Mouse (Mus musculus) myocyte (in vitro differentiated cells): Measurements from ENCODE around the gene Pacsin2. TPM values are rescaled to one million over a fixed set of nuclear protein-coding genes. Genes with fewer than 3 reads are reported as not detected.
A peak's percentile ranks its signal among the peaks of the same experiment; 100 is the strongest.

Source experiments
- H3K27me3 ChIP-seq: one replicate; pipeline ENCODE4 v1.6.1; 2011; ENCODE audit not compliant: control insufficient read depth, insufficient read depth, insufficient read length
- H3K36me3 ChIP-seq: one replicate; pipeline ENCODE4 v1.6.1; 2011; ENCODE audit not compliant: control insufficient read depth, insufficient read depth
- H3K4me2 ChIP-seq: one replicate; pipeline ENCODE4 v1.6.1; 2011; ENCODE audit warnings: low read depth, control low read depth
- H3K4me3 ChIP-seq: one replicate; pipeline ENCODE4 v1.5.1; 2011; ENCODE audit warnings: mild to moderate bottlenecking, control low read depth, moderate library complexity
- H3K79me2 ChIP-seq: one replicate; pipeline ENCODE4 v1.6.1; 2011; ENCODE audit not compliant: control insufficient read depth, insufficient read depth
- H3ac ChIP-seq: one replicate; pipeline ENCODE4 v1.6.1; 2011; ENCODE audit not compliant: control insufficient read depth, insufficient read length
- CEBPB ChIP-seq: IDR thresholded peaks from 2 replicates; pipeline ENCODE4 v1.6.1; 2011; ENCODE audit warnings: mild to moderate bottlenecking, moderate library complexity; ENCODE audit not compliant: poor library complexity, insufficient read depth, severe bottlenecking
- E2F4 ChIP-seq: IDR thresholded peaks from one replicate; pipeline ENCODE4 v1.6.1; 2011; ENCODE audit warnings: mild to moderate bottlenecking, control low read depth, moderate library complexity; ENCODE audit not compliant: insufficient read depth
- MAX ChIP-seq: IDR thresholded peaks from one replicate; pipeline ENCODE4 v1.6.1; 2011; ENCODE audit warnings: low read depth, mild to moderate bottlenecking, control low read depth
- MYOD1 ChIP-seq, 3 experiments: IDR thresholded peaks; one replicate each; pipeline ENCODE4 v1.6.1; 2011; ENCODE audit warnings: control low read depth in 2 of 3, low read depth in 2 of 3, mild to moderate bottlenecking in 2 of 3, moderate library complexity in 1 of 3; ENCODE audit not compliant: insufficient read length in 2 of 3, control insufficient read depth in 1 of 3
- MYOG ChIP-seq, 3 experiments: IDR thresholded peaks; one replicate each; pipeline ENCODE4 v1.6.1; 2011; ENCODE audit warnings: control low read depth in 2 of 3, low read depth in 2 of 3, mild to moderate bottlenecking in 2 of 3; ENCODE audit not compliant: insufficient read length in 2 of 3, control insufficient read depth in 1 of 3, insufficient read depth in 1 of 3
- POLR2A ChIP-seq: IDR thresholded peaks from one replicate; pipeline ENCODE4 v1.6.1; 2011; ENCODE audit warnings: low read depth, mild to moderate bottlenecking, control low read depth, moderate library complexity; ENCODE audit not compliant: insufficient read length
- POLR2AphosphoS2 ChIP-seq: IDR thresholded peaks from one replicate; pipeline ENCODE4 v1.6.1; 2011; ENCODE audit warnings: low read depth, control low read depth; ENCODE audit not compliant: insufficient read length
- REST ChIP-seq: IDR thresholded peaks from one replicate; pipeline ENCODE4 v1.6.1; 2011; ENCODE audit warnings: mild to moderate bottlenecking, control low read depth, moderate library complexity; ENCODE audit not compliant: insufficient read depth, insufficient read length
- SRF ChIP-seq: IDR thresholded peaks from one replicate; pipeline ENCODE4 v1.6.1; 2011; ENCODE audit warnings: low read depth; ENCODE audit not compliant: control insufficient read depth, insufficient read length
- TCF12 ChIP-seq: IDR thresholded peaks from one replicate; pipeline ENCODE4 v1.6.1; 2011; ENCODE audit warnings: mild to moderate bottlenecking, control low read depth; ENCODE audit not compliant: poor library complexity, insufficient read depth, severe bottlenecking
- TCF3 ChIP-seq: IDR thresholded peaks from one replicate; pipeline ENCODE4 v1.6.1; 2011; ENCODE audit warnings: low read depth, control low read depth; ENCODE audit not compliant: insufficient read length
- USF1 ChIP-seq: IDR thresholded peaks from one replicate; pipeline ENCODE4 v1.6.1; 2011; ENCODE audit warnings: low read depth, mild to moderate bottlenecking, control low read depth, moderate library complexity
- polyA plus RNA-seq: library from polyadenylated mRNA; unstranded; fragments of >200 nt; fragmentation: generic; extraction: Trizol; gene quantifications from one replicate; pipeline ENCODE4 v1.2.1, GENCODE M21; 2012; ENCODE audit warnings: missing spikeins

Pacsin2 gene
- polyA plus RNA-seq, 1 experiment = 122 TPM

GRCm38 (mm10) chr15:83452219-83452760 lies 12.1 kb downstream of the Pacsin2 start:
- H3K4me3 ChIP-seq = no peak overlapping the region
- H3K36me3 ChIP-seq = no peaks in the 10 kb centered on the region
- H3K4me2 ChIP-seq = peak overlapping the region; percentile 71
- H3K27me3 ChIP-seq = no peaks in the 10 kb centered on the region
- H3ac ChIP-seq = no peak overlapping the region
- TF ChIP-seq TCF3 (no peak), MAX (no peak), REST (no peak), E2F4 (no peak), MYOG (IDR thresholded peaks at IDR 0.05; ENCODE audit: control insufficient read depth in 1 of 3, insufficient read depth in 1 of 3, insufficient read length in 2 of 3, low read depth in 2 of 3) (no peak), SRF (no peak), MYOD1 (IDR thresholded peaks at IDR 0.05; ENCODE audit: control insufficient read depth in 1 of 3, insufficient read length in 2 of 3, low read depth in 2 of 3) (no peak), POLR2A (no peak), TCF12 (no peak), POLR2AphosphoS2 (no peak), CEBPB (no peak), USF1 (no peak)
- H3K79me2 ChIP-seq = peaks cover 100% of the 10 kb centered on the region

- H3K36me3 ChIP-seq = no peaks in the 10 kb centered on the region
- H3K27me3 ChIP-seq = no peaks in the 10 kb centered on the region
- H3ac ChIP-seq = no peak overlapping the region
- peak in 1 of 3 experiments; percentile 5 for TF ChIP-seq MYOD1 (IDR thresholded peaks at IDR 0.05; ENCODE audit: control insufficient read depth in 1 of 3, insufficient read length in 2 of 3, low read depth in 2 of 3)
- TF ChIP-seq REST = no peak
- TF ChIP-seq TCF3 = no peak
- TF ChIP-seq SRF = no peak
- TF ChIP-seq TCF12 = no peak
- peaks cover 100% of the 10 kb centered on the region for H3K79me2 ChIP-seq
- peak overlapping the region; percentile 71 for H3K4me2 ChIP-seq
- no peak overlapping the region for H3K4me3 ChIP-seq
Measured at GRCm38 (mm10) chr15:83451621-83452210, 12.7 kb downstream of the Pacsin2 start.

GRCm38 (mm10) chr15:83450007-83450406 lies 14.4 kb downstream of the Pacsin2 start:
- H3K79me2 ChIP-seq = peaks cover 100% of the 10 kb centered on the region
- no peaks in the 10 kb centered on the region for H3K27me3 ChIP-seq
- no peak overlapping the region for H3ac ChIP-seq
- no peak for TF ChIP-seq USF1
- TF ChIP-seq POLR2A = no peak
- no peak for TF ChIP-seq E2F4
- TF ChIP-seq MAX = no peak
- no peak for TF ChIP-seq POLR2AphosphoS2
- no peak for TF ChIP-seq SRF
- H3K4me2 ChIP-seq = no peak overlapping the region
- no peak overlapping the region for H3K4me3 ChIP-seq
- no peaks in the 10 kb centered on the region for H3K36me3 ChIP-seq

GRCm38 (mm10) chr15:83448646-83449045 lies 15.8 kb downstream of the Pacsin2 start:
- Histone ChIP-seq H3K27me3 (no peaks in the 10 kb centered on the region), H3K4me2 (peak overlapping the region; percentile 55), H3K4me3 (no peak overlapping the region), H3ac (no peak overlapping the region), H3K36me3 (no peaks in the 10 kb centered on the region), H3K79me2 (peaks cover 100% of the 10 kb centered on the region)
- TF ChIP-seq MAX = no peak
- TF ChIP-seq POLR2A = no peak
- no peak for TF ChIP-seq USF1
- no peak for TF ChIP-seq TCF3
- TF ChIP-seq REST = no peak
- no peak for TF ChIP-seq E2F4
- no peak for TF ChIP-seq SRF
- TF ChIP-seq POLR2AphosphoS2 = no peak
- TF ChIP-seq MYOD1 (IDR thresholded peaks at IDR 0.05; ENCODE audit: control insufficient read depth in 1 of 3, insufficient read length in 2 of 3, low read depth in 2 of 3) = no peak
- no peak for TF ChIP-seq TCF12
- TF ChIP-seq CEBPB = no peak
- TF ChIP-seq MYOG (IDR thresholded peaks at IDR 0.05; ENCODE audit: control insufficient read depth in 1 of 3, insufficient read depth in 1 of 3, insufficient read length in 2 of 3, low read depth in 2 of 3) = no peak
